ENCODE assay signal across 11 mouse cellular contexts in the genomic region with DNA sequence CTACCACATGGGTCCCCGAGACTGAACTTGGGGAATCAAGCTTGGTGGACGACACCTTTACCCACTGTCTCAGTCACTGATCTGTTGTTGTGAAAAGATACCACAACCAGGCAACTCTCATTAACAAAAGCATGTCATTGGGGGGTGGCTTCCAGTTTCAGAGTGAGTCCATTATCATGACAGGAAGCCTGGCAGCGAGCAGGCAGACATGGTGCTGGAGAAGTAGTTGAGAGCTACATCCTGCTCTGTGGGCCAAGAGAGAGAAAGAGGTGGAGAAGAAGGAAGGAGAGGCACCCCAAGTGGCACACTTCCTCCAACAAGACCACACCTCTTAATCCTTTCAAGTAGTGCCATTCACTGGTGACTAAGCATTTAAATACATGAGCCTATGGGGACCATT.
"Had no signal": no experiment of that assay in that cellular context is flagged by ENCODE, and none has a peak within 500 bp of the region (broad histone marks: within the 10 kb centered on the region; RNA-seq: fewer than 3 reads in every experiment).

No protein-coding gene starts in this region.

- H3K4me3 ChIP-seq: limb, embryonic 13.5 days; midbrain, embryonic 15.5 days; neural tube, embryonic 13.5 days had no signal

- H3K36me3 ChIP-seq: limb, embryonic 13.5 days; midbrain, embryonic 15.5 days; neural tube, embryonic 13.5 days had no signal

- DNase-seq: kidney, postnatal 10 days; kidney, postnatal 4 days; left cerebral cortex, postnatal 4 days; retina, postnatal 1 day; right cerebral cortex, postnatal 14 days; thymus, adult 18-20 months; thymus, postnatal 25 days had no signal

- H3K4me1 ChIP-seq: limb, embryonic 13.5 days; midbrain, embryonic 15.5 days; neural tube, embryonic 13.5 days had no signal

- H3K9me3 ChIP-seq: limb, embryonic 13.5 days; midbrain, embryonic 15.5 days; neural tube, embryonic 13.5 days had no signal

- H3K27me3 ChIP-seq: midbrain, embryonic 15.5 days had no signal

- H3K27ac ChIP-seq: limb, embryonic 13.5 days; liver, embryonic 14.5 days; midbrain, embryonic 15.5 days; neural tube, embryonic 13.5 days had no signal
